Mouse (Mus musculus) T-helper 2 cell (primary cell): ENCODE data around the gene Fkbp1a.

Experiments used
- in situ Hi-C: fragments of 300-600 bp; cut with MboI, MseI; formaldehyde crosslinking; loops from one replicate; pipeline ENCODE4 v1.15.1; 2025; ENCODE audit warnings: high pct_unique_total_duplicates

Fkbp1a gene

GRCm38 (mm10) chr2:151544673-151545072, 2.4 kb downstream of the Fkbp1a start:
- in situ Hi-C loops = loop anchor here (5.0 kb wide), 1 partner anchor 558 kb away; no protein-coding TSS in a partner anchor

GRCm38 (mm10) chr2:151546571-151546970, 4.3 kb downstream of the Fkbp1a start:
- in situ Hi-C loops = no loop called here

- in situ Hi-C loops = loop anchor here (5.0 kb wide), 1 partner anchor 42 kb away; no protein-coding TSS in a partner anchor
Observed at GRCm38 (mm10) chr2:151549615-151550121, 7.4 kb downstream of the Fkbp1a start.

GRCm38 (mm10) chr2:151562930-151563921, 20.9 kb downstream of the Fkbp1a start:
- in situ Hi-C loops = no loop called here

DNA sequence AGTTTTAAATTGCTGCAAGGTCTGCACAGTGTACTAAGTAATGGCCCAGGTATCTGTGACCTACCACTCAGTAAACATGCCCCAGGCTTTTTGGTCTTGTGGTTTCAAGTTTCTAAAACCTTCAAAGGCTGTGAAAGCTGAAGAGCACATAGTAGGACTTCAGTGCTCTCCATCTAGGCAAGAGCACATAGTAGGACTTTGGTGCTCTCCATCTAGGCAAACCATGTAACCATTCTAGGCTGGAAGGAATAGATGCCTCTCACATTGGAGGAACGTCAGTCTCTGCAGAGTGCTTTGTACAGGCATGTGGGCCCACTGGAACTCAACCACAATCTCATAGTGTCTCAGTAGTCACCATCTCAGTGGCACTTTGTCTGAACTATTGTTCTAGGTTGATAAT, 21.7 kb downstream of the Fkbp1a start:
- in situ Hi-C loops = no loop called here

DNA sequence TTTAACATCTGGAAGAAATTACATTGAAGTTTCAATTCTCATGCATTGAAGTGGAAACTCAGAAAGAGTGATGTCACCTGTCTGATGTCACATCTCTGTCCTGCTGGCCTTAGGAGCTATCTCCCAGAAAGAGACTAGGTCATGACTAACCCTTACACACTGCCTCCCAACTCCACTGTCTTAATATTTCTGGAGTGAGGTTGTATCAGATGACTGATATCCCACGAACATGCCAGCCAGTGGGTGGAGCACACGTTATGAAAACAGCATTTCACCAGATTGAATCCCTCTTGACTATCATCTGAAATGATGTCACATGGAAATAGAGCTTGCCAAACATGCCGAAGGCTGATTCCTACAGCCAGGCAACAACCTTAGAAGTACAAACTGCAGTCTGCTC, 22.7 kb downstream of the Fkbp1a start:
- in situ Hi-C loops = no loop called here

DNA sequence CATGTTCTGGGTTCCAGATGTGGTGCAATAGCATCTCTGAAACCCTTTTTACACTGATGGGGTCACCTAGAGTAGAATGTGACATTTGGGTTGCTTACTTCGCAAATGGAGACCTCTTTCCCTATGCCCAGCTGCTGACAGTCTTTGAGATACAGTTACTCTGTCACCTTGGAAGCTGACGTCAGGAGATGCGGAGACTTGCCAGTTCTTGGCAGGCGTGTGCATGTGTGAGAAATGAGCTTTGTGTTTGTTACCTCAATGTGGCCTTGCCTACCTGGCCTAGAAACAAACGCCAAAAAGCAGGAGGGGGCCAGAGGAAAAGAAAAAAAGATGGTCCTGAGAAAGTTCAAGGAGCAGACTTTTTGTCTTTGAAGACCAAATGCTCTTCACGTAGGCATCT, 24.6 kb downstream of the Fkbp1a start:
- in situ Hi-C loops = no loop called here

DNA sequence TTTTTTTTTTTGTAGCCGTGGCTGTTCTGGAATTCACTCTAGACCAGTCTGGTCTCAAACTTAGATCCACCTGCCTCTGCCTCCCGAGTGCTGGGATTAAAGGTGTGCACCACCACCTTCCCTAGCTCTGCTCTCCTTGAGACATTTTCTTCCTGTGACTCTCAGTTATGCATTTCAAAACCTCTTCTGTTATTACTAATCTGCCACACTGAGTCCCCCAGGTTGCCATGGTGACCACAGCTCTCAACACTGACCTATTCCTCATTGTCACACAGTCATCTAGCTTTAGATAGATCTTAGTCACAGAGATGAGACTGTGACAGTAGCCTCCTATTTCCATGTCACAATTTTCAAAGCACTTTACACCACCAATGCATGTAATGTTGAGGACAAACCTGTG, 27.2 kb downstream of the Fkbp1a start:
- in situ Hi-C loops = no loop called here

DNA sequence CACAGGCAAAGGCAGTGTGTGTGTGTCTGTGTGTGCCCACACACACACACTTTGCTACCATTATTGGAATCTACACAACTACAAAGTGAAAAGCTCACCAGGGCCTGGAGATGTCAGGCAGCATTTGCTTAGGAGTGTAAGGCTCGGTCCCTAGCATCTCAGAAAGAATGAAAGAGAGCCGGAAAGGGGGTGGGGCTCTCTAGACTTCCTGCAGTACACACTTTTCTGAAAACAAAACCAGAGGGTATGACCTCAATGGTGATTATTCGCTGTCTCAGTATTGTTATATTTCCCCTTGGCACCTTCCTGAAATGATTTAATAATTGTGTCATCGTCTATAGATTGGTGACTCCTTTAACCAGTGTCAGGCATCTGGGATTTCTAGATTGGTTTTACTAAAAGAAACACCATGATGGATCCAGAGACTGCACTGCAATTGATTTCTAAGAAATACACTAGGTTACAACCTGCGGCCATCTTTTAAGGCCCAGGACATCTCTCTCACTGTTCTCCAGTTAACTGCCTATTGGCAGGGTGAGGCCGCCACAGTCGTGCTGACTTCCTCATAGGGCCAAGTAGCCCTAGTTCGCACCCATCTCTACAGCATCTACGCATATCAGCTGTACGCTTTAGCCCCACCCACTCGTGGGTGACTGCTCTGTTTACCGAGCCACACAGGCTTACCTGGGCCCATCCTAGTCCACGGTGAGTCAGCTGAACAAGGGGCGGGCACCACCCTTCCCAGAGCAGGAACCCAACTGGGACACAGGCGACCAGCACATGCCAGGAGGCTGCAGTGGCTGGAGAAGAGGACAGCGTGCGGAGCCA, 29.8 kb downstream of the Fkbp1a start, which contains the start of gene Sdcbp2:
Gene Sdcbp2 (plus strand): TSS at position 750 of the 828 bp plus-strand sequence.
- in situ Hi-C loops = no loop called here

DNA sequence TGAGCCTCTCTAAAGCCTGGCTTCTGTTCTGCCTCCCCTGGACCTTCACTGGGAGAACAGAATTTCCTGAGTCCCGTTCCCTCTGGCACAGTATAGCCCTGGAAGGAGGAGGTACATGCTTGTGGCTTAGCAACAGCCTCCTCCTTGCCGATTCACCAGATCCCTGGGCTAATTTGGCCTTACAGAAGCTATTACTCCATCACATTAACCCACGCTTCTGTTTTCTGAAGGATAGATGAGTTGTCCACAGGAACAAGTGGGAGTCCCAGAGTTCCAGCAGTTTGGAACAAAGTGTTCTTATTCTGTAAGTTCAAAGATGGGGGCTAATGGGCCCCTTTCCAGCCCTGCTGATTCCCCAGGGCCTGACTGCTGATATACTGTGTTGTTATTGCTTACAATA, 31.4 kb downstream of the Fkbp1a start:
- in situ Hi-C loops = no loop called here

DNA sequence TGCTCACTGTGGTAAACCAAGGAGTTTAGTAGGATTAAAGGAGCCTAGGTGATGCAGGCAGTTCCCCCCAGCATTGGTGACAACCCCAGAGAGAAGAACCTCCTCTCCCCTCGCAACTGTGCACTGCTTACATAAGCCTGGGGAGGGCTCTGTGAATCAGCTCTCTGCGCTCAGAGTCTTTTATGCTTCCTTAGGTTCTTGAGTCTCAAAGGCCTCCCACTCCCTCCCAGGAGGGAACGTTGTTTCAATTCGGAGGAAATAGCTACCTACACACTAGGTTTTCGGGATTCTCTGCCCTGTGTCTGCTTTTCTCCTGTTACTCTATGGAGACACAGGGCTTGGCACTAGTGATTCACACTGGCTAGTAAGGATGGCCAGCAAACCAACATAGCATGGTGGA, 32.3 kb downstream of the Fkbp1a start:
- in situ Hi-C loops = no loop called here

DNA sequence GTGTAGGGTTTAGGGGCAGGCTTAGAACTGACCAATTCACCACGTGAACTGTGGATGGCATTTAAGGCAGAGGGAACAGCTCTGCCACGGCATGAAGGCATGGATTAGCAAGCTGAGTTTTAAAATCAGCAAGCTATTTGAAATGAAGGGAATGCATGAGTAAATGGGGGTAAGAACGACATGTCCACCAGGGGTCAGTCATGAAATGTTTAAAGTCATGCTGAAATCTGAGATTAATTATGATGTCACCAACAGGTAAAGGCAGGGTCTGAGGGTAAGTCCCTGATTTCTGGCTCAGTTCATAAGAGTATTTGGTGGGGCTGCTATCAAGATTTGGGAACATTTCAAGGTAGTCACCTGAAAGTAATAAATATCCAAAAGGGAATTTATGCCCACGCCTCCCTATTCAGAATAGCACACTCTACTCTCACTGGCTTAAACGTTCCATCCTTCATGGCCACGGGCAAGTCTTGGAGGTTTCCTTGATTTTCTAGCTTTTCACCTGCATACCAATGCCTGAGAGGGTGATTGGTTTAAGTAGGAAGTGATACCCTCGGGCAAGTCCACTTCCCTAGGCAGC, 32.9 kb downstream of the Fkbp1a start:
- in situ Hi-C loops = no loop called here

- in situ Hi-C loops = no loop called here
Observed at GRCm38 (mm10) chr2:151575699-151576389, 33.6 kb downstream of the Fkbp1a start.

GRCm38 (mm10) chr2:151579183-151579582, 36.9 kb downstream of the Fkbp1a start:
- in situ Hi-C loops = no loop called here

- in situ Hi-C loops = no loop called here
Observed at GRCm38 (mm10) chr2:151580945-151581344, 38.7 kb downstream of the Fkbp1a start.

- in situ Hi-C loops = no loop called here
Observed at GRCm38 (mm10) chr2:151585934-151586333, 43.7 kb downstream of the Fkbp1a start.

- in situ Hi-C loops = no loop called here
Observed at GRCm38 (mm10) chr2:151586807-151587206, 44.5 kb downstream of the Fkbp1a start.

DNA sequence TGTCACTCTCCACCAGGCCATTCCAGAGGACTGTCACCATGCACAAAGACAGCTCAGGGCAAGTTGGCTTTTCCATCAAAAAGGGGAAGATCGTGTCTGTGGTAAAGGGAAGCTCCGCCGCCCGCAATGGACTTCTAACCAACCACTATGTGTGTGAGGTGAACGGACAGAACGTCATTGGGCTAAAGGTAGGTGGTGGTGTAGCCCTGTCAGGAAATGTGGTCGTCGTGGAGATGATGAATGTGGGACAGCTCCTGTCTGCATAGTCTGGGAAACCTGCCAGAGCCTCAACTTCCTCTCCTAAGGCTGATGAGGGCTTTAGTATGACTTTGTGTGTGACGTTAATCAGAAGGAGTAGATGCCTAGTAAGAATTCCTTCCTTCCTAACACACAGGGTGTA, 45.0 kb downstream of the Fkbp1a start:
- in situ Hi-C loops = no loop called here

DNA sequence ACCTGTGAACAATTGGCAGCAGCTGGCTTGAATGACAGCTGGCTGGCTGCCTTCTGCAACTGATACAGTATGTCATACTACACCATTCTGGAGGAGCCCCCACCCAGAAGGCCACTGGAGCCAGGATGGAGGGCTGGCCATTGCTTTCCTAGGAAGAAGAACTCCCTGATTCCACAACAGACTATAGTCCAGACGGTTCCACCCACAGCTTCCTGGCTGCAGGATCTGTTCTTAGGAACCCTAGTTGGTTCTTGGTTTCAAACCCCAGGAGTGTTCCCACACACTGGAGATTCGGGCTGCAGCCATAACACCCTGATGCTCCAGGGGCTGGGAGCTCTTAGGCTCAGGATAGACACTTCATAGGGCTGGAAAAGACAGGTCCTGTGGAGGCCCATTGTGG, 55.8 kb downstream of the Fkbp1a start:
- in situ Hi-C loops = no loop called here

GRCm38 (mm10) chr2:151602106-151602505, 59.8 kb downstream of the Fkbp1a start:
- in situ Hi-C loops = no loop called here

GRCm38 (mm10) chr2:151603630-151604029, 61.3 kb downstream of the Fkbp1a start:
- in situ Hi-C loops = no loop called here
